Mouse (Mus musculus) MEL-GATA-1-ER (cell line): Measurements from ENCODE around the gene Grb10.

Experiments used
- DNase-seq: peaks from one replicate; pipeline ENCODE4 v3.0.0-alpha.2; 2012; ENCODE audit warnings: low read depth; ENCODE audit errors: extremely low read depth

Gene Grb10

DNA sequence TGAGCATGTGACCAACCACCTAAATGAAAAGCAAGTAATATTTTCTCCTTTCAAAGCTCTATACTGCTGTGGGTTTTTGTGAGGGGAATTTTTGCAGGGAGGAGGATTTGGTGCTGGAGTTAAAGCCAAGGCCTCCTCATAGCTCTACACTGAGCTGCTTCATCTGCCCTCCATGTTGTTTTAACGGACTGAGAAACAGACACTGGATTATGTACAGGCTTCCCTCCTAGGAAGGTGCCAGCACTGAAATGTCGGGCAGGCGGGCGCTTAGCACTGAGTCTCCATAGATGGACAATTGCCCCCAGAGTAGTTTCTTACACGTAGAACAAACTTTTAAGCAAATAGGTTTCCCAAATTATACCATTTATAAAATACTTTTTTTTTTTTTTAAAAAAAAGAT, 4.1 kb downstream of the Grb10 start:
- no peak for DNase-seq

DNA sequence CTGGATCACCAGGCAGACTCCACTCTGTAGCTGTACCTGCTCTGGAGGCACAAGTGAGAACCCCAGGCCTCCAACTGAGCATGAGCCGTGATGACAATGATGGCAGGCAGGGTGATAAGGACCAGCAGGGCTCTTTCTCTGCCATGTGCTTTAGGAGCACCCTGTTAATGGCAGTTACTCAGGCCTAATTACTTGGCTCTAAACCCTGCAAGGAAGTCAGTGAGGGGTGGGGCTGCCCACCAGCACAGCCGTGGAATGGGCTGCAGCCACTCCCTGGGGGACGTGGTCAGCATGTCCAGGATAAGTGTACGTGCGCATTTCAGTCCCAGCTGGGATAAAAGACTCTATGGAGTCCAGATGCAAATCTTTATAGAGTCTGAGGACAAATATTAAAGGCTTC, 5.7 kb downstream of the Grb10 start:
- no peak for DNase-seq

GRCm38 (mm10) chr11:12026638-12027037, 11.8 kb downstream of the Grb10 start:
- no peak for DNase-seq

DNA sequence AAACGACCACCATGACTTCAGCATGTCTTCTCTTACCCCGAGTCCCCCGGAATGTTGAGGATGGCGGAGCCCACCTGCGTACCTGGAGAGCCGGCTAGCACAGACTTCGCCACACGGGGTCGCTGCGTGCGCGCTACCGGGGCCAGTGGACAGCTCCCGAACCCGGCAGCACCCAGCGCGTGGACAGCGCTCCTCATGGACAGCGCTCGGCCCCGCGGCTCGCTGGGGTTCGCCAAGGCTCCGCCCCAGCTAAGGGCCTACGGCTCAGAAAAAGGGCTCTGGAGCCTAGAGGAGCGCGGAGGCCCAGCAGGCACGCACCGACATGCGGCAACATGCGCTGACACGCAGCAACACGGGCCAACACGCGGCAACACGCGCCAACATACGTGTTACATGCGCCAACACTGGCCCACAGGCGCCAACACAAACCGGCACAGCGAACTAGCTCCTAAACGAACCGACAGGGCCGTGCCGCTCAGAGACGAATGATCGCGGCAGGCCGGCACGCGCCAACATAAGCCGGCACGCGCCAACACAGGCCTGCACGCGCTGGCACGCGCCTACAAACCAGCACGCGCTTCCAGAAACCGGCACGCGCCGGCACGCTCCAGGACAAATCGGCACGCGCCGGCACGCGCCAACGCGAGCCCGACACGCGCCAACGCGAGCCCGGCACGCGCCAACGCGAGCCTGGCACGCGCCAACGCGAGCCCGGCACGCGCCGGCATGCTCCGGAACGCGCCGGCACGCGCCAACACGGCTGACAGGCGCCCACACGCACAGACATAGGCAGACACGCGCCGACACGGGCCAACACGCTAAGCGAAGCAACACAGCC, 12.5 kb downstream of the Grb10 start:
- no peak for DNase-seq

GRCm38 (mm10) chr11:12025392-12025755, 13.1 kb downstream of the Grb10 start:
- no peak for DNase-seq

DNA sequence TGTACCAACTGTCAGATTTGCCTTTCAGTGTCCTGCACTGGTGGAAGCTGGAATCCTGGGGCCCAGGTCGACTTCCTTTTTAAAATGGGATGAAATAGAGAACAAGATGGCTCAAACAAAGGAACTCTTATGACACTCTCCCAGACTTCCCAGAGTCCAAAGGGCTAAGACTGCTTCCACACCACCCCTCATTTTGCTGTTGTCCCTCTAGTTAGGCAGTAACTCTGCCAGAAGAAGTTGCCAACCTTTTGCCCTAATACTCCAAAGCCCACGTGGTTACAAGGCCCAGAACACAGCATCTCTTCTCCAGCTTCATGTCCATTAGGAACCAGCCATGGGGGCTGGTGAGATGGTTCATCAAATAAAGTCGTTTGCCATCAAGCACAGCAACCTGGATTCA, 15.4 kb downstream of the Grb10 start:
- DNase-seq: no peak

DNA sequence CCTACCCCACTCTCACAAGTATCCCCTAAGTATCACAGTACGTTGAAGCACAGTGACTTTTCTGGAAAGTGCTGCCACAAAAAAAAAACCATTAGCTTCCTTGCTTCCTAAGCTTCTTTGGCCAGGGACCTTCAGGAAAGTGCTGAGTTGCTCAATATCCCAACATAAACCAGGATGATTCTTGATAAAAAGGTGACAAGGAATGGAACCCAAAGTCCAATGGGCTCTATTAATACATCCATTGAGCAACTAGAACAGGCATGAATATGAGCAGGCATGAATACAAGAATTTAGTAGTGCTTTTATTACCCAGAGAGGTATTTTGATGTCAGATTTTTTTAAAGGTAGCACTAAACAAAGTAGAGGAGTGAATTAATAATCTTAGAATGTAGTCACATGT, 18.8 kb downstream of the Grb10 start:
- no peak for DNase-seq

DNA sequence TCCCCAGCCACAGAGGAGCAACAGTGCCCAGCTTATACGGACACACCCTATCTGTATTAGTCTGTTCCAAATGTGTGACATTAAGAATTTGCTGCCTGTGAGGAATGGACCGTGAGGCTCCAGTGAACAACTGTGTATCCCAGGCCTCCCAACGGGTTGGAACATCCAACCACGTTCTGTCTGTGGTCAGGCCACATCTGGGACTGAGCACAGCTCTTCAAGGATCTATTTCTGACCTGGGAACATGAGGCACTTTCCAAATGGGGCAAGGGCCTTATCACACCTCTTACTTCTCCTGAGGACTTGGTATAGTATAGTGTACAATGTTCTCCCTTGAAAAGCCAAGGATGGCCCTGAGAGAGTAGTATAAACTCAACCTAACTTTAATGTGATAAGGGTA, 19.9 kb downstream of the Grb10 start:
- DNase-seq: no peak

DNA sequence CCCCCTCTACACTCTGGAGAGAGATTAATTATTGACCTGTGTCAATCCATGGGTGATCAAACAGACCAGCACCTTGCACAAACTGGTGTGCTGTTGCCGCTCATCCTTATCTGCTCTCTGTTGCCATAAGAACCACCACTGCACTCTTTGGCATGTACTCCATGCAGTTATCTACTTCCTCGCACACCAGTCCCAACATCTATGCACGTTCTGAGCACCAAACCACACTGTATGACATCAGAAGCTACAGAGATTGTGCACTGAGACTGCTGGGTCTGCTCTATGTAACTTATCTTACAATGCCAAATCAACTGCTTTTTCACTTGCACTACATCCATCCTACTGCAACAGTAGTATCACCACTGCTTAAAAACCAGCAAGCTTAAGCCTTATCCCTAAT, 28.4 kb downstream of the Grb10 start:
- DNase-seq: no peak

DNA sequence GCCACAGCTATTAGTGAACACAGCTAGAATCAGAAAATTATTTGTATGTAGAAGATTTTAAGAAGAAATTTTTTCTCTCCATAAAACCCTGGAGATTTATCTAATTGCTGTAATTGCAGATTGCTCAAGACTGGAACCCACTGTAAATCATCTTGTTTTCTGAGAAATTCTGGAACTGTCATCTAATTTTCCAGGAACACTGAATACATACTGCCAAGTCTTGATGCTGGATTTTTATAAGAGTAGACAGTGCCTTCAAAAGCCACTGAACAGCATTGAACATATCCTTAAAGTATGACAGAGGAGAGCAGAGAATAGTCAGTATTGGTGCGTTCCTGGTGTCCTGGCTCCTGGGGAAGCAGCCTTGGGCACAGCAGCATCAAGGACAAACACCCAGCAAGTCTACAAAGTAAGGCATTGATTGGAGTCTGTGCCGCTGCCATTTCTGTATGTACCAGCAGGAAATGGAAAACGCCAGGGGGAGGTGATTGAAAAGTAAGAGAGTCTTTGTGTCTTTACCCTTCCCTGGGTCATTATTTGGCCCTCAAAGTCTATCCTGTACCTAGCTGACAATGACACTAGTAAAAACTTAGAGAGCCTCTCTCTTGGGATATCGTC, 38.1 kb downstream of the Grb10 start:
- DNase-seq: no peak

GRCm38 (mm10) chr11:11998881-11999280, 39.6 kb downstream of the Grb10 start:
- no peak for DNase-seq

- no peak for DNase-seq
These were observed 41.4 kb downstream of the Grb10 start for GRCm38 (mm10) chr11:11997045-11997444.

DNA sequence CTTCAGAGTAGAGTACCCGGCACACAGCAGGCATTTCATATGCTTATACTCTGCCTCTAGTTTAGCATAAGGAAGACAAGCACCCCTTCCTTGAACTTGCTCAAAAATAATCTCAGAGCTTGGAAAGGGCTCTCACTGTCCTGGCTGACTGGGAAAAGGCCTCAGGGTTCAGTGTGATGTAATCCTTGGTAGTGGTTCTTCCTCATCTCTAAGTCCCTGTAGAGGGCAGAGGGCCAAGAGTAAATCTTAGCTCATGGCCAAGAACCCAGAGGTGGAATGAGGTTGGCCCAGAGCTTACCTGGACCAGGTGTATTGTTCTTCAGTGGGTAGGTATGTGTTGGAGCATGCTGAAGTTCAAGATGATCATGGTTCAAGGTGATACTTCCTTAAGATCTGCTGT, 43.1 kb downstream of the Grb10 start:
- DNase-seq: no peak

- no peak for DNase-seq
These were observed 44.7 kb downstream of the Grb10 start for GRCm38 (mm10) chr11:11993807-11994206.

DNA sequence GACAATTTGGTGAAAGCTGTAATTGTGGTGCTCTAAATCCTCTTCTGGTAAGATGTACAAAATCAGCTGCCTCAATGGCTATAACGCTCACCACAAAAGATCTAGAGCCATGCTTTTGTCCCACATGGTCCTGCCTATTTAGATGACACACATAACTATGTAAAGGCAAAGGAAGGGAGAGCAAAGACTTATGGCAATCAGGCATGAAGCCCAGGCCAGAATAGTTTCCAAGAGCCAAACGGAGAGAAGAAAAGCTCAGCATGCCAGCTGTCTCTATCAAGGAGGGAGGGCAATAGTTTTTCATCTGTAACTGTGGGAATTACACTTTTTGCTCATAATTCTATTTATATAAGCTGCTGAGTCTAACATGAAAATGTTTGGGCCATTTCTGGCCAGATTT, 45.3 kb downstream of the Grb10 start:
- no peak for DNase-seq

DNA sequence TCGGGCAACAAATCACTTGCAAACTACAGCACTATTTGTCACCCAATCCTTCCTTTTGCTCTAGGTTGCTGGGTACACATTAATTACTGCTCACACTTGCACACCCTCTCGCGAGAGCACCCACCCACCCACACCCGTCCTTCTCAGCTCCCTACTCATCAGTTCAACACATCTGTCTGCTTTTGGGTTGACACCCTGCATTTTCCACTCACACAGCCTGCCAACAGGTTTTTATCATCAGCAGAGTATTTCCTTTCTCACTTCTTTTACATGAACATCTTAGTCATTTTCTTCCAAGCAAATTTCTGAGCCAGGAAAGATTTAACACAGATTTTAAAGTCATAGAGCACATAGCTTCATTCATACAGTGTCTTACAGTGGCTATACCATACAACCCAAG, 48.6 kb downstream of the Grb10 start:
- no peak for DNase-seq

GRCm38 (mm10) chr11:11987233-11987632, 51.2 kb downstream of the Grb10 start:
- no peak for DNase-seq

DNA sequence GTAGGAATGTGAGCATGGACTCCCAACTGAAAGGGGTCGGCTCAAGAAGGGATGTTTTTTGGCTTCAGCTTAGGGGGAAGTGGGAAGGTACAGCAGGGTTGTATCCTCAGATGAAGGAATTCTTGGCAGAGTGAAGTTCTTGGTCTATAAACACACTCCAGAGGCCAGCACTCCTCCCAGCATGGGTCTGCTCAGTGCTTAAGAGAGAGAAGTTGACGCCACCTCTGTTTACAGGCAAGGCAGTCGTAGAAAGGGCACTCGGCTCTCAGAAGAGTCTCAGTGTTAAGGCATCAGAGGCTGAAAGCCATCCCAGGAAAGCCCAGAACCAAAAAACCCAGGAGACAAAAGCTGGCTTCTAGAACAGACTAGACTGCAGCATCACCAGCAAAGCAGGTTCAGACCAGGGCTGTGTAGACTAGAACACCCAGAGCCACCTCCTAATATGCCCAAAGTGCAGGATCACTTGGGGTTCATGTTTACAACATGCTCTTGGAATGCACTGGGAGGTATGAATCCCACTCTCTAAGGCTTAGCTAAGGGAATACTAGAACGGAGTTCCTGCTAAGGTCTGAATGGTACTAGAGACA, 59.8 kb downstream of the Grb10 start:
- no peak for DNase-seq

GRCm38 (mm10) chr11:11974591-11975255, 63.8 kb downstream of the Grb10 start:
- DNase-seq: no peak

GRCm38 (mm10) chr11:11973366-11974014, 65.0 kb downstream of the Grb10 start:
- DNase-seq: no peak

DNA sequence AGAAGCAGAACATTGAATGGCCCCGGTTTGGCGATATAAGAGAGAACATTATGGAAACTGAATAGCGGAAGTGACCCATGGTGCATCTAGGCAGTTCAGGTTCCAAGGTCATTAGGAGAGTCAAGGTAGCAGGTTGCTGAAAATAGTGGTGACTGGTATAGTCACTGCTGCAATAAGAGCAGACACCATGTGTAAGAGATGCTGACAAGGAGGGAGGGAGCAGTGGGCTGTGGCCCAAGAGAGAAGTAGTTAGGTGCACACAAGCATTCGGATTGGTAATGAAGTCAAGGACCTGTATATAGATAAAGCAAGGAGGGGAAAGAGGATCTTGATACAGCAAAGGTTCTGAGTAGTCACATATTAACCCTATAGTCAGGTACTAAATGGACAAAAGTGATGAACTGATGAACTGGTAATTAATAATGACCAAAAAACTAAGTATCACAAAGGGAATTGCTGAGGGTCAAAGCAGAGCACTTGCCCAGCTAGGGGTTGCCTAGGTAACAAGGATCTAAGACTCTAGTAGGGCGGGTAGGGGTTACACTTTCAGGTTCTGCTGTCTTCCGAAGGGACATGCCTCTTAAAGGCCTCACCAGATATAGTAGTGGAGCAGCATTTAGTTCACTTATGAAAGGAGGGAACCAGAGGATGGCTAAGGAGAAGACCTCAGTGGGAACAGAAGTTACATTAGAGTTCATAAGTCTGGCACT, 65.9 kb downstream of the Grb10 start:
- no peak for DNase-seq
